Mouse (Mus musculus) kidney, adult 11 months (tissue): ENCODE measurements around the gene Rtn3.

ENCODE experiments used
- DNase-seq: peaks from one replicate; pipeline ENCODE4 v3.0.0; 2022

Rtn3 gene

DNA sequence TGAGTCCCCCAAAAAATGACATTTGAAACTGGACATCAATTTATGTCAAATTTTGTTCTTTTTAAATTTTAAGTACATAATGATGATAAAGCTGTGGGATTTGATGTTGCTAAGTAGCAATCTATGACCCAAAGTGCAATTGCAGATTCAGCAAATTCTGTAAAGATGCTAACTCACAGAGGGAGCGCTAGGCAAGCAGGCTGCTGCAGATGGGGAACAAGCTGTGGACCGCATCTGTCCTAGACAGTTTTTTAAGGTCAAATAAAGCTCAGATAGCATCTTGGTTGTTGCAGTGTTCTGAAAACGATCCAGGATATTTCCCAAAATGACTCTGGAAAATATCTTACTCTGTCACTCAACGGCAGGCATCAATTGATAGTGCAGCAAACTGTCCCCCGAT is 995 bp upstream of the Rtn3 start:
- DNase-seq, result no peak

GRCm38 (mm10) chr19:7483512-7483882 is 416 bp upstream of the Rtn3 start:
- no peak for DNase-seq

- DNase-seq, result no peak
These were observed 849 bp downstream of the Rtn3 start for GRCm38 (mm10) chr19:7482266-7482598.

GRCm38 (mm10) chr19:7481541-7482265 is 1.4 kb downstream of the Rtn3 start:
- no peak for DNase-seq

DNA sequence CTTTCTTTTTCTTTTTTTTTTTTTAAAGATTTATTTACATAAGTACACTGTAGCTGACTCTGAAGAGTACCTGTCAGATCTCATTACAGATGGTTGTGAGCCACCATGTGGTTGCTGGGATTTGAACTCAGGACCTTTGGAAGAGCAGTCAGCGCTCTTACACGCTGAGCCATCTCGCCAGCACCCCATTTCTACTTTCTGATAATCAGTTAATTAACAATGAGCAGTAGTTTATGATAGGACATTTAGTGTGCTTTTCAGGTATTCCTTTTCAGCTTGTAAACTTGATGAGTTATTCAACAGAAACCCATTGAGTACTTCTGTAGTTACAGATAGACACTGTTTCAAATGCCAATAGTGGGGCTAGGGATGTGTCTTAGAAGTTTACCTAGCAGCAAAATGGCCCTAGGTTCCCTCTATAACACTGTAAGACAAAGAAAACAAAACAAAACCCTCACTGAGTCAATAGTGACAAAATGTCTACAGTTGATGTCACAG is 3.3 kb downstream of the Rtn3 start:
- DNase-seq, result no peak

GRCm38 (mm10) chr19:7470643-7471042 is 12.4 kb downstream of the Rtn3 start:
- no peak for DNase-seq

DNA sequence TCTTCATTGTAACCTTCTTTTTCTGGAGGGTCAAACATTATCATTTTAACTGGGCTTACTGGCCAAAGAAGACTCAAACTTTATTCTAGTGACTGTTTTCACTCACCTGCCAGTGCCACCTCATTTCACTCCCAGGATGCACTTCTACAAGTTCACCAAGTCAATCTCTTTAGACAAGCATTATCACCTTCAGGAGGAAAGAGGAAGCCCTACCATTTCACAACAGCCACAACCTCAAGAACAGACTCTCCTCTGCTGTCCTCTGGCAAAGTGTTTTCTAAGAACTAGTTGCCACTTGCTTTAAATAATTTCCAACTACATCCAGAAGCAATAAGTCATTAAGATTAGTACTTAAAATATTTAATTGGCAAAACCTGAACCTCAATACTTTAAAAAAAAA is 15.2 kb downstream of the Rtn3 start:
- DNase-seq, result no peak

DNA sequence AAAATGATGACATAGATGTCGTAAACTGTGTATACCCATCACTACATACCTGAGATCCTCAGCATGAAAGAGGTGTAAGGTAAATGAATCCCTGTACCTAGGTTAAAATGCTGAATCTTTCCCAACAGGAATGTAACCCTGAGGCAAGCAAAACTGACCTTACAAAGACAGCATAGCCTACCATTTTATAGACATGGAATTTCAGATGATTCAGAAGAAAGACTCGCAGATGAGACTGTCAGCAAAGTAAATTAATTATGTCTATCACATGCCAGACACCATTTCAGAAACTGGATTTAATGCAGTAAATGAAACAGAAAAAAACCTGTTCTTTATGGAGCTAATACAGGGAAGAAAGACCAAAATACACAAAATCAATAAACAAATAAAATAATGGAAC is 23.7 kb downstream of the Rtn3 start:
- no peak for DNase-seq

DNA sequence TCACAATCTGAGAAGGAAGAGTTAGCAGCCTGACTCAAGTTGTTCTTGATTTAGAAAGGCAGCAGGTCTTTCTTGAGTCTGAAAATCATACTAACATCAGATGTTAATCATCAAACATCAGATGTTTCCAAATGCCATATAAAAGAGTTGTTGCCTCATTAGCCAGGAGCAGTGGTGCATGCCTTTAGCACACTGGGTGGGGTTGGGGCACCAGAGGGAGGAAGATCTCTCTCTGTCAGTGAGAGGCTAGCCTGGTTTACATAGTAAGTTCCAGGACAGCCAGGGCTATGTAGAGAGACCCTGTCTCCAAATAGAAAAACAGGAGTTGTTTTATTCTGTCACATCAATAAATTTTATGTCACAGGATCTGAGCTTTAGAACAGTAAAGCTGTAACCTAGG is 24.2 kb downstream of the Rtn3 start:
- peak; percentile 24 for DNase-seq

DNA sequence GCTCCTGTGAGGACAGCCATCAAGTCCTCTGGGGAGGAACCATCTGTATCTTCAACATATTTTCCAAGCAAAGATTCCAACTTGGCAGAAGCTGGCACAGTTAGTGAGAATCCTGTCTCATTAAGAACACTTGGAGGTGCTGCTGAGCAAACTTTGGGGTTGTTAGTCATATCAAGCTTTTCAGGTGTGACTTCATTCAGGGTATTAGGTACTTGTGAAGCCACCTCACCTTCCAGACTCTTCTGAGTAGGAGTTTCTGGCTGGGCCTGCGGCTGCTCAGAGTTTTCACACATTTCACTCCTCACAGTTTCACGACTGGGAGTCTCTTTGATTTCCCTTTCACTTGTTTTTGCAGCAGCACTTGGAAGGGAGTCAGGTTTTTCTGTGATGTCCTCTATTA is 26.3 kb downstream of the Rtn3 start:
- DNase-seq, result no peak

DNA sequence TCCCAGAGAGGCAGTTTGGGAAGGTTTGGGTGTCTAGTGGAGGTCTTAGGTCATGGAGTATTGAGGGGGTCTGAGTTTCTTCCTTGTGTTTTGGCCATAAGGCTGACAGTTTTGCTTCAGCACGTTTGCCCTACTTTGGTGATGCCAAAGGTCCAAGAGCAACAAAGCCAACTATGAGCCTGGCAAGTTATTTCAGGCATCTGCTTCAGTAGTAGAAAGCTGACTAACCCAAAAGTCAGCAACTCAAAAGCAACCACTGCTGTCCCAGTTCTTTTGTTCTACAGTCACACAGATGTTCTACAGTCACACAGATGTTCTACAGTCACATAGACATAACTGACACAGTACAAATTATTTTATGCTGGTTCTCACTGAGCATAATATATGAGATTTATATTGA is 37.5 kb downstream of the Rtn3 start:
- DNase-seq, result no peak

GRCm38 (mm10) chr19:7445105-7445504 is 38.0 kb downstream of the Rtn3 start:
- DNase-seq, result no peak

DNA sequence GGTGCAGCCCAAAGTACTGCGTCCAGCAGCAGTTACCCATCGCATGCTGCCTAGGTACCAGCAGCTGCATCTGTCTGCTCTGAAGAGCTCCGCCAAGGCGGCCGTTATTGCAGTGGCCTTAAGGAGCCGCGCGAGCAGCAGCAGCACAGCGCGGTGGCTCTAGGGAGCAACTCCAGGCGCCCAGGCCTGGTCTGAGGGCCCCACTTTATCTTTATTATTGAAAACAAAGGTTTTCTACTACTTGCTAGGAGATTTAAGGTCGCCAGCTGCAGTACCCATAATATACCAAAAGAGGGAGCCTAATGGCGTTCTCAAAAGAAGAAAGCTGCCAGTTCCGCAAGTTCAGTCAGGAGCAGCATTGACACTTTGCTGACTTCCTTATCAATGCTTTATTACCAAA is 41.6 kb downstream of the Rtn3 start:
- no peak for DNase-seq

DNA sequence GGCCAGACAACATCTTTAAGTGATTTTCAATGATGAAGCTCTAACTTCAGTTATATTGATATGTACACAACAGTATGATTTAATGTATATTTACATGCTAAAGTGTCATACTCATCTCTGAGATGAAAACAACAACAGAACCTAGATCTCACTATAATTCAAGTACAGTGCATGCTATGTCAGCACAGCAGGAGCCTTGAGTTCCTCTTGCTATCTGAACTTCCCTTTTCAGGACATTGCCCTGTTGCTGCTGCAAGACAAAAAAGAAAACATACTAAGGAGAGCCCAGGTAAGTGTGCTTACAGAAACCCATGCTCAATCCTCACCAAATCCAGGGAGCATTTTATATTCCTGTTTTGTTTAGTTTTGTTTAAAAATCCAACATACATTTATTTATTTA is 44.8 kb downstream of the Rtn3 start:
- DNase-seq, result no peak

DNA sequence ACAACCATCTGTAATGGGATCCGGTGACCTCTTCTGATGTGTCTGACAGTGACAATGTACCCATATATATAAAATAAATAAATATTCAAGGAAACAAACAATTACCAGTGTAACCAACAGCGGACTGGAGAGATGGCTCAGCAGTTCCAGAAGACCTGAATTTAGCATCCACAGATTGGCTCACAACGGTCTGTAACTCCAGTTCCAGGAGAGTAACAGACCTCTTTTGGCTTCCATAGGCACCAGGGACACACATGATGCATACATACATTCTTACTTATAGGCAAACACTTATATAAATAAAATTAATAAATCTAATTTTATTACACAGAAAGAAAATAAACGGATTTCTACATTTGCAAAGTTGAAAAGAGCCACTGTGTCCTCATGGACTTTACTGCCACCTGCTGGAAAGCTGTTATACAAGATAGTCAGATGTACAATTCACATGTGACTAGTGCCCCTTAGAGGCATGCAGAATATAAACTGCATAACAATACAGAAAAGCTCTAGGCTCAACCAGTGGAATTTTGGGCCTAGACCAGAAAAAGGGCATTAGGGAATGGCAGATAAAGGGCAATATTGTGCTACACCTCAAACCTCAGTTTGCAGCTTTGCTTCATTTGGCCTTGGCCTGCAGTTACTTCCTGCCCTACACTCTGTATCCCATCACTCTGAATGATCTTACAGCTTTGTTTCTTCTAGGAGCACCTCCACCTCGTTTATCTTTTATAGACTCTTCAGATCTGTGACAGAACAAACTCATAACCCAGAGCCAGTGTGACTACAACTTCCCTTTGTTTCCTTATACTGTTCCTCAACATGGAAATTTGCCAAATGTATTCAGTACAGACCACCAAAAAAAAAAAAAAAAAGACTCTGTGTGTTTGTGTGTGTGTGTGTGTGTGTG is 46.8 kb downstream of the Rtn3 start:
- no peak for DNase-seq

DNA sequence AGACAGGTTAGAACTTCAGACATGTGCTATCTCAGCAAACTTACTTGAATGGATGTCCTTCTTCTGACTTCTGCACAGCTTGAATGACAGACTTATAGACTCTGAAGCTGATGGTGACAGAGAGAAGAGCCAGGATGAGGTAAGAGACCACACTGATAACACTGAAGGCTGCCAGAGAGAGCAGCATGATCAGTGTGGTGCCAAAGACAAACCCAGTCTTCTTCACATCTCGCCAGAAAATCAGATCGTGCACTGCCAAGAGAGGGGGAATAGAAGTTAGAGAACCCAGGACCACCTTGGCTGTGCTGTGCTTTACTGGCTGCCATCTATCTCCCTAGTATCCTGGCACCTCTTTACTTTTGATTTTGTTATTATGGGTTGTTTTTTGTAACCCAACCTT is 48.2 kb downstream of the Rtn3 start:
- DNase-seq, result no peak

DNA sequence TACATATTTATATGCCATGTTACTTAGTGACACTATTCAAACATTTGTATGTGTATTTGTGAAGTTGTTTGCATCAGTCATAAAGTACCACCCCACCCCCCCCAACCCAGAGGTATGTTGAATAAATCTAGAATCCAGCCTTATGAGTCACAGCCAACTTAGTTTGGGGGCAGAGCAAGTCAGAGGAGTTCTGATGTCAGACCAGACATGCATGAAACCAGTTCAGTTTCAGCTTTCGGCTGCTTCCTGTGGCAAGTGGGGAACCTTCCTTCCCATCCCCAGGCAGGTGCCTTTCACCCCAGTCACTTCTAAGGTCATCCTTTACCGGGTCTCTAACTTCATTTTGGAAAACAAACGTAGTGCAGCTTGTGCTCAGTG is 57.7 kb downstream of the Rtn3 start:
- no peak for DNase-seq

- no peak for DNase-seq
These were observed 58.3 kb downstream of the Rtn3 start for GRCm38 (mm10) chr19:7424590-7425397.

- no peak for DNase-seq
These were observed 59.0 kb downstream of the Rtn3 start for GRCm38 (mm10) chr19:7424131-7424530.

GRCm38 (mm10) chr19:7423656-7424030 is 59.4 kb downstream of the Rtn3 start:
- DNase-seq, result no peak

DNA sequence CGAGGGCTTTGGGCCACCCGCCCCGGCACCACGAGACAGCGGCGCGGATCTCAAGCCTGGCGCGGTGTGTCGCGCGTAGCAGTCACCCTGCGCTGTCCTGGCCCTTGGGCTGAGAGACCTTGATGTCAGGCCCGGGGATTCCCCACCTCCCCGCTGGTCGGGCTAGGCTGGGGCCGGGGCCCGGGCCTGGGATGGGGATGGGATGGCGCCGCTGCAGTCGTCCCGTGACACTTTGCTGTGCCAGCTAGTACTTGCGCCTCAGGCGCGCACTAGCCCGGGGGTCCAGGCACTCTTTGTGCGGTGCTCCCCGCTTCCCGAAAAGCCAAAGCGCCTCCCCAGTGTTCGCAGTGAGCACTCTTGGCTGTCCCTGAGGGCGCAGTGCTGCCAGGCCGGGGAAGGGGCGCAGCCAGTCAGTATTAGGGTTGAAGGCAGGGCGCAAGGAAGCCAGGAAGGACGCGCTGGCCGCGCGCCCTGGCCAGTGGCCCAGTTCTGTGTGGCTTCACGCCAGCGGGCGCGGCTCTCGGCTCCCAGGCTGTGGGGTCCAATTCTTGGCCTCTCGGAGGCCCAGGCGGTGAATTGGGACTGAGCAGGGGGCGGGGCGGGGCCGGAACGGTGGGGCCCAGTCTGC is 59.9 kb downstream of the Rtn3 start:
- peak; percentile 92 for DNase-seq

GRCm38 (mm10) chr19:7422656-7423027 is 60.4 kb downstream of the Rtn3 start:
- DNase-seq, result no peak
